Mouse (Mus musculus): ENCODE results near the gene Bcl7a.

- TF ChIP-seq CTCF (IDR thresholded peaks at IDR 0.05; ENCODE audit: borderline replicate concordance, insufficient read depth, low read depth, low read length), result no peak
- TF ChIP-seq POLR2A (IDR thresholded peaks at IDR 0.05; ENCODE audit: borderline replicate concordance, insufficient read depth, low read length), result no peak
These were observed 25.6 kb upstream of the Bcl7a start for GRCm38 (mm10) chr5:123317992-123318391.

All from cerebellum, adult 2 months (tissue).